Mouse (Mus musculus): ENCODE measurements around the gene 4930412O13Rik. TPM values are rescaled to one million over a fixed set of nuclear protein-coding genes. Genes with fewer than 3 reads are reported as not detected.
A peak's percentile ranks its signal among the peaks of the same experiment; 100 is the strongest.

Gene 4930412O13Rik
- polyA plus RNA-seq, 1 experiment from 2014 or later = not detected

GRCm38 (mm10) chr2:9879092-9879491 lies 2.0 kb upstream of the 4930412O13Rik start:
- DNase-seq (ENCODE audit: low spot score) = peak; percentile 33
- Histone ChIP-seq H3K4me1 (ENCODE audit: insufficient read depth, low read depth, low read length) (peaks cover 11% of the 10 kb centered on the region), H3K27me3 (replicated peaks; ENCODE audit: insufficient read depth, low read length) (peaks cover 54% of the 10 kb centered on the region), H3K9ac (replicated peaks; ENCODE audit: low read depth) (no peak overlapping the region), H3K9me3 (ENCODE audit: low read length) (no peaks in the 10 kb centered on the region), H3K4me2 (replicated peaks; ENCODE audit: low read depth, low read length) (peak overlapping the region; percentile 97), H3K27ac (ENCODE audit: low read length) (no peak overlapping the region), H3K36me3 (ENCODE audit: insufficient read depth, low read length) (no peaks in the 10 kb centered on the region), H3K4me3 (ENCODE audit: low read depth, low read length) (peak overlapping the region; percentile 55)
- TF ChIP-seq EP300 (IDR thresholded peaks at IDR 0.05) (no peak), CTCF (IDR thresholded peaks at IDR 0.05) (no peak)
- 2% methylated on average over 22 of the region's 22 CpGs for WGBS
- peak; percentile 18 for ATAC-seq

- TF ChIP-seq EP300 (IDR thresholded peaks at IDR 0.05) (no peak), CTCF (IDR thresholded peaks at IDR 0.05) (peak; percentile 96)
- WGBS = 1% methylated on average over 21 of the region's 21 CpGs
- peak; percentile 97 for DNase-seq (ENCODE audit: low spot score)
- Histone ChIP-seq H3K4me2 (replicated peaks; ENCODE audit: low read depth, low read length) (peak overlapping the region; percentile 97), H3K4me3 (ENCODE audit: low read depth, low read length) (peak overlapping the region; percentile 55), H3K4me1 (ENCODE audit: insufficient read depth, low read depth, low read length) (peaks cover 11% of the 10 kb centered on the region), H3K27ac (ENCODE audit: low read length) (no peak overlapping the region), H3K27me3 (replicated peaks; ENCODE audit: insufficient read depth, low read length) (peaks cover 54% of the 10 kb centered on the region), H3K9me3 (ENCODE audit: low read length) (no peaks in the 10 kb centered on the region), H3K36me3 (ENCODE audit: insufficient read depth, low read length) (no peaks in the 10 kb centered on the region), H3K9ac (replicated peaks; ENCODE audit: low read depth) (no peak overlapping the region)
- ATAC-seq = peak; percentile 98
Observed at GRCm38 (mm10) chr2:9879493-9879892, 1.6 kb upstream of the 4930412O13Rik start.

DNA sequence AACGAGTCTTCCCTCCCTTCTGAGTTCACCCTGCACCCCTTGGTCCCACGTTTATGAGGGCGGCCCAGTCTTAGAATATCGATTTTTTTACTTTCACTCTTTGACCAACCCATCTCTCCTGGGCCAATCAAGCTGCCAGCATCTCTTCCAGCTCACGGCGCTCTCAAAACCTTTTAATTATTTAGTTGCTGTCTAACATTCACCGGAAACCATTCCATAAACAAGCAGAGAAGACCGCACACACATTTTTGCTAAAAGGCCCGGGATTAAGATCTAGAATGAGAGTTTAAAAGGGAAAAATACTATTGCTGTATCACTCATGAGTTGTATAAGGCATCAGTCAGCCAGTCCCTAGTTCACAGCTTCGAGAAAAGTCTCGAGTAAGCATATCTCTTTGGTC lies 781 bp upstream of the 4930412O13Rik start:
- no peak overlapping the region; the same call in 1 of the 2 replicates for H3K4me2 ChIP-seq (replicated peaks; ENCODE audit: low read depth, low read length)
- 0 out of 2 replicates have a peak overlapping the region, but pooled peaks have one; percentile 1 for H3K4me3 ChIP-seq (ENCODE audit: low read depth, low read length)
- DNase-seq (ENCODE audit: low spot score) = no peak
- no peaks in the 10 kb centered on the region for H3K9me3 ChIP-seq (ENCODE audit: low read length)
- 10% methylated on average over 11 of the region's 11 CpGs for WGBS
- TF ChIP-seq CTCF (IDR thresholded peaks at IDR 0.05) (no peak), EP300 (IDR thresholded peaks at IDR 0.05) (no peak)
- no peak for ATAC-seq
- H3K4me1 ChIP-seq (ENCODE audit: insufficient read depth, low read depth, low read length) = peaks cover 11% of the 10 kb centered on the region
- peaks cover 62% of the 10 kb centered on the region for H3K27me3 ChIP-seq (replicated peaks; ENCODE audit: insufficient read depth, low read length)
- H3K9ac ChIP-seq (replicated peaks; ENCODE audit: low read depth) = no peak overlapping the region
- no peak overlapping the region for H3K27ac ChIP-seq (ENCODE audit: low read length)
- H3K36me3 ChIP-seq (ENCODE audit: insufficient read depth, low read length) = no peaks in the 10 kb centered on the region

GRCm38 (mm10) chr2:9881611-9882023 lies 565 bp downstream of the 4930412O13Rik start:
- Histone ChIP-seq H3K27ac (ENCODE audit: low read length) (no peak overlapping the region), H3K27me3 (replicated peaks; ENCODE audit: insufficient read depth, low read length) (peaks cover 69% of the 10 kb centered on the region), H3K4me1 (ENCODE audit: insufficient read depth, low read depth, low read length) (peaks cover 11% of the 10 kb centered on the region), H3K4me3 (ENCODE audit: low read depth, low read length) (0 out of 2 replicates have a peak overlapping the region, but pooled peaks have one; percentile 21), H3K36me3 (ENCODE audit: insufficient read depth, low read length) (no peaks in the 10 kb centered on the region), H3K9ac (replicated peaks; ENCODE audit: low read depth) (no peak overlapping the region), H3K4me2 (replicated peaks; ENCODE audit: low read depth, low read length) (peak overlapping the region; percentile 48; the same call in 1 of the 2 replicates), H3K9me3 (ENCODE audit: low read length) (no peaks in the 10 kb centered on the region)
- no peak for DNase-seq (ENCODE audit: low spot score)
- ATAC-seq = no peak
- 7% methylated on average over 12 of the region's 13 CpGs for WGBS
- TF ChIP-seq EP300 (IDR thresholded peaks at IDR 0.05) = no peak
- peak; percentile 36 for TF ChIP-seq CTCF (IDR thresholded peaks at IDR 0.05)

GRCm38 (mm10) chr2:9882371-9882925 lies 1.4 kb downstream of the 4930412O13Rik start:
- Histone ChIP-seq H3K9ac (replicated peaks; ENCODE audit: low read depth) (no peak overlapping the region), H3K27me3 (replicated peaks; ENCODE audit: insufficient read depth, low read length) (peaks cover 75% of the 10 kb centered on the region), H3K36me3 (ENCODE audit: insufficient read depth, low read length) (no peaks in the 10 kb centered on the region), H3K27ac (ENCODE audit: low read length) (no peak overlapping the region), H3K9me3 (ENCODE audit: low read length) (no peaks in the 10 kb centered on the region), H3K4me2 (replicated peaks; ENCODE audit: low read depth, low read length) (peak overlapping the region; percentile 52), H3K4me3 (ENCODE audit: low read depth, low read length) (peak overlapping the region; percentile 27), H3K4me1 (ENCODE audit: insufficient read depth, low read depth, low read length) (peaks cover 11% of the 10 kb centered on the region)
- ATAC-seq = no peak
- TF ChIP-seq CTCF (IDR thresholded peaks at IDR 0.05) (no peak), EP300 (IDR thresholded peaks at IDR 0.05) (no peak)
- WGBS = 1% methylated on average over 39 of the region's 39 CpGs
- DNase-seq (ENCODE audit: low spot score) = no peak

- Histone ChIP-seq H3K9me3 (ENCODE audit: low read length) (no peaks in the 10 kb centered on the region), H3K36me3 (ENCODE audit: insufficient read depth, low read length) (no peaks in the 10 kb centered on the region), H3K9ac (replicated peaks; ENCODE audit: low read depth) (no peak overlapping the region), H3K4me3 (ENCODE audit: low read depth, low read length) (peak overlapping the region; percentile 27), H3K4me1 (ENCODE audit: insufficient read depth, low read depth, low read length) (peaks cover 11% of the 10 kb centered on the region), H3K4me2 (replicated peaks; ENCODE audit: low read depth, low read length) (peak overlapping the region; percentile 52), H3K27me3 (replicated peaks; ENCODE audit: insufficient read depth, low read length) (peaks cover 77% of the 10 kb centered on the region), H3K27ac (ENCODE audit: low read length) (no peak overlapping the region)
- TF ChIP-seq EP300 (IDR thresholded peaks at IDR 0.05) (no peak), CTCF (IDR thresholded peaks at IDR 0.05) (no peak)
- ATAC-seq = no peak
- WGBS = 1% methylated on average over 43 of the region's 43 CpGs
- no peak for DNase-seq (ENCODE audit: low spot score)
Observed at GRCm38 (mm10) chr2:9882926-9883802, 2.1 kb downstream of the 4930412O13Rik start.

Data from lung, postnatal 0 days (tissue).